Mouse (Mus musculus): ENCODE results near the gene Ift52. TPM values are rescaled to one million over a fixed set of nuclear protein-coding genes. Genes with fewer than 3 reads are reported as not detected.
"Not testable (repeated sequence)": the region's sequence is repeated elsewhere in the genome, so short reads cannot be mapped to it uniquely, and the experiment has no call there.

Gene Ift52
- polyA plus RNA-seq, 1 experiment from 2014 or later: 32.0 TPM

GRCm38 (mm10) chr2:163058981-163059380 lies 41.8 kb downstream of the Ift52 start:
- H3K9ac ChIP-seq; H3K4me3 ChIP-seq; H3K27me3 ChIP-seq; H3K9me3 ChIP-seq (replicated peaks); ATAC-seq (replicated peaks; ENCODE audit: insufficient number of reproducible peaks, insufficient read depth, low FRiP score, low read depth); H3K4me2 ChIP-seq; H3K27ac ChIP-seq; H3K36me3 ChIP-seq: not testable (repeated sequence)
- WGBS: 88% methylated on average over 7 of the region's 7 CpGs
- H3K4me1 ChIP-seq (replicated peaks): peaks cover 23% of the 10 kb centered on the region

- no peak for ATAC-seq (replicated peaks; ENCODE audit: insufficient number of reproducible peaks, insufficient read depth, low FRiP score, low read depth)
- 79% methylated on average over 6 of the region's 6 CpGs for WGBS
Measured at GRCm38 (mm10) chr2:163060630-163061029, 43.5 kb downstream of the Ift52 start.

GRCm38 (mm10) chr2:163061203-163062118 lies 44.3 kb downstream of the Ift52 start:
- H3K27me3 ChIP-seq: no peaks in the 10 kb centered on the region
- WGBS: 71% methylated on average over 8 of the region's 8 CpGs
- no peak for ATAC-seq (replicated peaks; ENCODE audit: insufficient number of reproducible peaks, insufficient read depth, low FRiP score, low read depth)

More at GRCm38 (mm10) chr2:163060630-163061029, 43.5 kb downstream of the Ift52 start:
- Histone ChIP-seq H3K4me3 (no peak overlapping the region), H3K4me1 (replicated peaks) (peaks cover 10% of the 10 kb centered on the region), H3K27ac (no peak overlapping the region), H3K36me3 (no peaks in the 10 kb centered on the region), H3K9me3 (replicated peaks) (no peaks in the 10 kb centered on the region), H3K4me2 (no peak overlapping the region), H3K9ac (no peak overlapping the region), H3K27me3 (no peaks in the 10 kb centered on the region)

GRCm38 (mm10) chr2:163062119-163062508 lies 45.0 kb downstream of the Ift52 start:
- H3K4me3 ChIP-seq: no peak overlapping the region
- H3K9ac ChIP-seq: no peak overlapping the region
- no peaks in the 10 kb centered on the region for H3K36me3 ChIP-seq
- no peak overlapping the region for H3K4me2 ChIP-seq
- WGBS: 84% methylated on average over 6 of the region's 6 CpGs
- no peak for ATAC-seq (replicated peaks; ENCODE audit: insufficient number of reproducible peaks, insufficient read depth, low FRiP score, low read depth)
- no peaks in the 10 kb centered on the region for H3K4me1 ChIP-seq (replicated peaks)
- H3K27me3 ChIP-seq: no peaks in the 10 kb centered on the region
- H3K27ac ChIP-seq: no peak overlapping the region
- H3K9me3 ChIP-seq (replicated peaks): no peaks in the 10 kb centered on the region

More at GRCm38 (mm10) chr2:163061203-163062118, 44.3 kb downstream of the Ift52 start:
- H3K4me2 ChIP-seq: no peak overlapping the region
- H3K4me1 ChIP-seq (replicated peaks): peaks cover 3% of the 10 kb centered on the region; the same call in 1 of the 2 replicates
- H3K4me3 ChIP-seq: no peak overlapping the region
- no peak overlapping the region for H3K9ac ChIP-seq
- no peaks in the 10 kb centered on the region for H3K9me3 ChIP-seq (replicated peaks)
- no peak overlapping the region for H3K27ac ChIP-seq
- H3K36me3 ChIP-seq: no peaks in the 10 kb centered on the region

- Histone ChIP-seq H3K27me3 (no peaks in the 10 kb centered on the region), H3K27ac (no peak overlapping the region), H3K4me3 (no peak overlapping the region), H3K4me1 (replicated peaks) (no peaks in the 10 kb centered on the region), H3K36me3 (no peaks in the 10 kb centered on the region), H3K4me2 (no peak overlapping the region), H3K9me3 (replicated peaks) (no peaks in the 10 kb centered on the region), H3K9ac (no peak overlapping the region)
- WGBS: 81% methylated on average over 6 of the region's 6 CpGs
- no peak for ATAC-seq (replicated peaks; ENCODE audit: insufficient number of reproducible peaks, insufficient read depth, low FRiP score, low read depth)
Measured at GRCm38 (mm10) chr2:163066326-163066725, 49.2 kb downstream of the Ift52 start.

- Histone ChIP-seq H3K4me2 (no peak overlapping the region), H3K9ac (no peak overlapping the region), H3K27me3 (no peaks in the 10 kb centered on the region), H3K36me3 (no peaks in the 10 kb centered on the region), H3K27ac (no peak overlapping the region), H3K4me3 (no peak overlapping the region), H3K4me1 (replicated peaks) (no peaks in the 10 kb centered on the region), H3K9me3 (replicated peaks) (no peaks in the 10 kb centered on the region)
- 79% methylated on average over 1 of the region's 1 CpGs for WGBS
- ATAC-seq (replicated peaks; ENCODE audit: insufficient number of reproducible peaks, insufficient read depth, low FRiP score, low read depth): no peak
Measured at GRCm38 (mm10) chr2:163067233-163067632, 50.1 kb downstream of the Ift52 start.

GRCm38 (mm10) chr2:163070213-163070612 lies 53.1 kb downstream of the Ift52 start:
- Histone ChIP-seq H3K4me2 (no peak overlapping the region), H3K9ac (no peak overlapping the region), H3K9me3 (replicated peaks) (no peaks in the 10 kb centered on the region), H3K27me3 (no peaks in the 10 kb centered on the region), H3K4me3 (no peak overlapping the region), H3K27ac (no peak overlapping the region), H3K36me3 (no peaks in the 10 kb centered on the region; the same call in 1 of the 2 replicates), H3K4me1 (replicated peaks) (no peaks in the 10 kb centered on the region)
- 83% methylated on average over 3 of the region's 3 CpGs for WGBS
- no peak for ATAC-seq (replicated peaks; ENCODE audit: insufficient number of reproducible peaks, insufficient read depth, low FRiP score, low read depth)

- H3K4me3 ChIP-seq: no peak overlapping the region
- ATAC-seq (replicated peaks; ENCODE audit: insufficient number of reproducible peaks, insufficient read depth, low FRiP score, low read depth): no peak
- H3K4me1 ChIP-seq (replicated peaks): no peaks in the 10 kb centered on the region
- no peak overlapping the region for H3K27ac ChIP-seq
- H3K9ac ChIP-seq: no peak overlapping the region
- no peaks in the 10 kb centered on the region; the same call in 1 of the 2 replicates for H3K36me3 ChIP-seq
- H3K4me2 ChIP-seq: no peak overlapping the region
- H3K9me3 ChIP-seq (replicated peaks): no peaks in the 10 kb centered on the region
- no peaks in the 10 kb centered on the region for H3K27me3 ChIP-seq
- 77% methylated on average over 3 of the region's 3 CpGs for WGBS
Measured at GRCm38 (mm10) chr2:163071590-163071989, 54.4 kb downstream of the Ift52 start.

GRCm38 (mm10) chr2:163073023-163073757 lies 56.0 kb downstream of the Ift52 start:
- H3K4me1 ChIP-seq (replicated peaks): no peaks in the 10 kb centered on the region
- no peak overlapping the region for H3K4me2 ChIP-seq
- H3K27ac ChIP-seq: no peak overlapping the region
- no peaks in the 10 kb centered on the region; the same call in 1 of the 2 replicates for H3K36me3 ChIP-seq
- no peak for ATAC-seq (replicated peaks; ENCODE audit: insufficient number of reproducible peaks, insufficient read depth, low FRiP score, low read depth)
- H3K9ac ChIP-seq: no peak overlapping the region
- WGBS: 84% methylated on average over 9 of the region's 9 CpGs
- no peaks in the 10 kb centered on the region for H3K9me3 ChIP-seq (replicated peaks)
- H3K27me3 ChIP-seq: no peaks in the 10 kb centered on the region
- H3K4me3 ChIP-seq: no peak overlapping the region

- H3K9me3 ChIP-seq (replicated peaks): no peaks in the 10 kb centered on the region
- no peak overlapping the region for H3K9ac ChIP-seq
- no peak overlapping the region for H3K4me2 ChIP-seq
- H3K4me1 ChIP-seq (replicated peaks): no peaks in the 10 kb centered on the region
- no peaks in the 10 kb centered on the region; the same call in 1 of the 2 replicates for H3K36me3 ChIP-seq
- H3K4me3 ChIP-seq: no peak overlapping the region
- no peak for ATAC-seq (replicated peaks; ENCODE audit: insufficient number of reproducible peaks, insufficient read depth, low FRiP score, low read depth)
- no peaks in the 10 kb centered on the region for H3K27me3 ChIP-seq
- H3K27ac ChIP-seq: no peak overlapping the region
- WGBS: 82% methylated on average over 7 of the region's 7 CpGs
Measured at GRCm38 (mm10) chr2:163074006-163074405, 56.9 kb downstream of the Ift52 start.

GRCm38 (mm10) chr2:163074808-163075207 lies 57.7 kb downstream of the Ift52 start:
- ATAC-seq (replicated peaks; ENCODE audit: insufficient number of reproducible peaks, insufficient read depth, low FRiP score, low read depth): no peak
- no peak overlapping the region for H3K9ac ChIP-seq
- no peaks in the 10 kb centered on the region for H3K4me1 ChIP-seq (replicated peaks)
- H3K36me3 ChIP-seq: no peaks in the 10 kb centered on the region; the same call in 1 of the 2 replicates
- no peaks in the 10 kb centered on the region for H3K27me3 ChIP-seq
- H3K27ac ChIP-seq: no peak overlapping the region
- WGBS: 90% methylated on average over 12 of the region's 12 CpGs
- H3K9me3 ChIP-seq (replicated peaks): no peaks in the 10 kb centered on the region
- H3K4me3 ChIP-seq: no peak overlapping the region
- H3K4me2 ChIP-seq: no peak overlapping the region
